Mouse (Mus musculus): Measurements from ENCODE around the gene Tex13c3. TPM values are rescaled to one million over a fixed set of nuclear protein-coding genes. Genes with fewer than 3 reads are reported as not detected.

The Tex13c3 gene
- polyA plus RNA-seq (2014; fragmentation: Illumina TruSeq; extraction: RNeasy Lipid Tissue Mini Kit (QIAGEN cat#74804); ENCODE audit: low replicate concordance), result not detected

DNA sequence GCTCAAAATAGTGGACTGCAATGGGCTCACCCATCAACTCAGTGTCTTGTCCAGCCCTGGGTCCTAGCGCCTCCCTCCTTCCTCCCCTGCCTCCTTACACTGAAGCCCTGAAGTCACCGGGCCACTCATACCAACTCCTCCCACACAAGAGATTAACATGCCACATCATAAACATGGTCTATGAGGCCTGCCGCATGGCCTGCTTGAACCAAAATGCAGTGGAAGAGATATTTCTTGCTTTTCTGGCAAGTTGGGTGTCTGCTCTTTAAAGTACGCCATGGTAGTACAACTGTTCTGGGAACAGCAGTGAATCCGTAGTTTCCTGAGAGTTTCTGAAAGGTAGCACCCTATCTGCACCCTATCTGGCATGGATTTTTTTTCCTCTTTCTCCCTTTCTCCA is at the start of gene Tex13c3:
TSS of gene Tex13c3 (minus strand) at position 101 of the 400 bp plus-strand sequence.

